Mouse (Mus musculus) MEL (cell line): ENCODE data around the gene Ntn1. TPM values are rescaled to one million over a fixed set of nuclear protein-coding genes. Genes with fewer than 3 reads are reported as not detected.

ENCODE experiments used
- DNase-seq: peaks from one replicate; pipeline ENCODE4 v3.0.0; 2011; ENCODE audit warnings: low read depth, low spot score
- H3K27ac ChIP-seq: 2 replicates; pipeline ENCODE4 v1.5.1; 2012; ENCODE audit warnings: low read depth, mild to moderate bottlenecking, control low read depth, low read length, moderate library complexity; ENCODE audit not compliant: control insufficient read depth
- H3K27me3 ChIP-seq, 2 experiments: fragments of 150-350 bp in 1 of 2; sonication (generic) in 1 of 2; 2 replicates each; pipeline ENCODE4 v1.6.1; 2012; ENCODE audit warnings: low read length in 2 of 2, mild to moderate bottlenecking in 2 of 2, improper control_type of control experiment in 1 of 2, moderate library complexity in 1 of 2; ENCODE audit not compliant: insufficient read depth in 2 of 2, control insufficient read depth in 1 of 2
- H3K36me3 ChIP-seq, 2 experiments: 2 replicates each; pipeline ENCODE4 v1.6.1; 2012 to 2014; ENCODE audit warnings: low read length in 2 of 2, improper control_type of control experiment in 1 of 2, inconsistent platforms in 1 of 2, mild to moderate bottlenecking in 1 of 2; ENCODE audit not compliant: insufficient read depth in 2 of 2, control insufficient read depth in 1 of 2
- H3K4me1 ChIP-seq, 2 experiments: fragments of 150-350 bp in 1 of 2; sonication (generic) in 1 of 2; 2 replicates each; pipeline ENCODE4 v1.6.1; 2012; ENCODE audit warnings: low read length in 2 of 2, improper control_type of control experiment in 1 of 2, mild to moderate bottlenecking in 1 of 2; ENCODE audit not compliant: insufficient read depth in 2 of 2, control insufficient read depth in 1 of 2
- H3K4me3 ChIP-seq, 2 experiments: fragments of 150-350 bp in 1 of 2; sonication (generic) in 1 of 2; 2 replicates each; pipeline ENCODE4 v1.5.1; 2012; ENCODE audit warnings: low read depth in 2 of 2, low read length in 2 of 2, mild to moderate bottlenecking in 2 of 2, moderate library complexity in 2 of 2, control low read depth in 1 of 2, improper control_type of control experiment in 1 of 2; ENCODE audit not compliant: control insufficient read depth in 1 of 2, insufficient read depth in 1 of 2
- H3K79me2 ChIP-seq: 2 replicates; pipeline ENCODE4 v1.6.1; 2012; ENCODE audit warnings: mild to moderate bottlenecking, low read length, moderate library complexity; ENCODE audit not compliant: control insufficient read depth, poor library complexity, insufficient read depth
- H3K9ac ChIP-seq: 2 replicates; pipeline ENCODE4 v1.6.1; 2012; ENCODE audit warnings: low read depth, mild to moderate bottlenecking, control low read depth, low read length, moderate library complexity; ENCODE audit not compliant: control insufficient read depth, poor library complexity, severe bottlenecking
- H3K9me3 ChIP-seq: fragments of 150-350 bp; sonication (generic); replicated peaks from 2 replicates; pipeline ENCODE4 v1.6.1; 2012; ENCODE audit warnings: mild to moderate bottlenecking, low read length, improper control_type of control experiment, moderate library complexity; ENCODE audit not compliant: insufficient read depth
- BHLHE40 ChIP-seq: IDR thresholded peaks from 2 replicates; pipeline ENCODE4 v1.6.1; 2012; ENCODE audit warnings: low read depth, mild to moderate bottlenecking, inconsistent platforms, low read length, improper control_type of control experiment, borderline replicate concordance
- E2F4 ChIP-seq: IDR thresholded peaks from 2 replicates; pipeline ENCODE4 v1.6.1; 2011; ENCODE audit warnings: low read depth, low read length, improper control_type of control experiment, borderline replicate concordance
- ELF1 ChIP-seq: IDR thresholded peaks from 2 replicates; pipeline ENCODE4 v1.6.1; 2014; ENCODE audit warnings: low read depth, mild to moderate bottlenecking, inconsistent platforms, low read length, improper control_type of control experiment, moderate library complexity
- GATA1 ChIP-seq: IDR thresholded peaks from 2 replicates; pipeline ENCODE4 v1.6.1; 2011; ENCODE audit warnings: low read depth, low read length, improper control_type of control experiment
- MAFK ChIP-seq: IDR thresholded peaks from 2 replicates; pipeline ENCODE4 v1.6.1; 2011; ENCODE audit warnings: low read depth, mild to moderate bottlenecking, low read length, improper control_type of control experiment, borderline replicate concordance
- MAZ ChIP-seq: IDR thresholded peaks from 2 replicates; pipeline ENCODE4 v1.6.1; 2012; ENCODE audit warnings: low read depth, mild to moderate bottlenecking, inconsistent platforms, low read length, improper control_type of control experiment
- MXI1 ChIP-seq: IDR thresholded peaks from 2 replicates; pipeline ENCODE4 v1.6.1; 2011; ENCODE audit warnings: mild to moderate bottlenecking, low read depth, low read length, improper control_type of control experiment
- NELFE ChIP-seq: IDR thresholded peaks from 2 replicates; pipeline ENCODE4 v1.6.1; 2011; ENCODE audit warnings: low read depth, low read length, improper control_type of control experiment
- RAD21 ChIP-seq: IDR thresholded peaks from 2 replicates; pipeline ENCODE4 v1.6.1; 2011; ENCODE audit warnings: mild to moderate bottlenecking, low read depth, low read length, improper control_type of control experiment
- TAL1 ChIP-seq: IDR thresholded peaks from 2 replicates; pipeline ENCODE4 v1.6.1; 2012; ENCODE audit warnings: mild to moderate bottlenecking, inconsistent platforms, low read length, moderate library complexity, mixed read lengths
- TBP ChIP-seq: IDR thresholded peaks from 2 replicates; pipeline ENCODE4 v1.8.0; 2011; ENCODE audit warnings: low read depth, low read length, improper control_type of control experiment
- USF1 ChIP-seq: IDR thresholded peaks from 2 replicates; pipeline ENCODE4 v1.6.1; 2014; ENCODE audit warnings: low read depth, mild to moderate bottlenecking, inconsistent platforms, low read length, improper control_type of control experiment, moderate library complexity
- USF2 ChIP-seq, 2 experiments: IDR thresholded peaks; 2 replicates each; pipeline ENCODE4 v1.6.1; 2011 to 2012; ENCODE audit warnings: improper control_type of control experiment in 2 of 2, low read length in 2 of 2, borderline replicate concordance in 1 of 2, inconsistent platforms in 1 of 2, low read depth in 1 of 2, mild to moderate bottlenecking in 1 of 2; ENCODE audit not compliant: insufficient read depth in 1 of 2
- polyA plus RNA-seq, 2 experiments: library from polyadenylated mRNA; stranded (reverse) in 1 of 2; unstranded in 1 of 2; fragments of >175 nt in 1 of 2; fragments of >200 nt in 1 of 2; gene quantifications; 2 replicates each; pipeline versions ENCODE4 v1.2.1 to v1.2.4; 2012; ENCODE audit warnings: low replicate concordance in 2 of 2, low read depth in 1 of 2; ENCODE audit not compliant: insufficient read length in 2 of 2, insufficient read depth in 1 of 2, missing spikeins in 1 of 2
- total RNA-seq: library from RNA; depleted of rRNA; stranded (reverse); fragments of 300-350 nt; gene quantifications from 2 replicates; pipeline ENCODE4 v1.2.3, GENCODE M21; 2012

Ntn1 gene
- total and polyA plus RNA-seq, 3 experiments = not detected

GRCm38 (mm10) chr11:68188695-68189201 is 211.9 kb downstream of the Ntn1 start:
- Histone ChIP-seq H3K4me1 (no peaks in the 10 kb centered on the region), H3K4me3 (no peak overlapping the region), H3K27ac (no peak overlapping the region), H3K9ac (no peak overlapping the region), H3K9me3 (no peaks in the 10 kb centered on the region), H3K79me2 (no peaks in the 10 kb centered on the region), H3K36me3 (no peaks in the 10 kb centered on the region), H3K27me3 (no peaks in the 10 kb centered on the region)
- DNase-seq = no peak
- no peak for TF ChIP-seq USF1
- no peak for TF ChIP-seq TAL1
- TF ChIP-seq ELF1 = no peak
- no peak for TF ChIP-seq NELFE

- H3K9me3 ChIP-seq = no peaks in the 10 kb centered on the region
- no peak for DNase-seq
- no peaks in the 10 kb centered on the region for H3K36me3 ChIP-seq
- no peak for TF ChIP-seq TBP
- no peak for TF ChIP-seq MAZ
- no peak for TF ChIP-seq MXI1
- TF ChIP-seq USF1 = no peak
- TF ChIP-seq, all 39 proteins: peak for 0
- Histone ChIP-seq H3K79me2 (no peaks in the 10 kb centered on the region), H3K4me1 (no peaks in the 10 kb centered on the region), H3K9ac (no peak overlapping the region), H3K4me3 (no peak overlapping the region), H3K27me3 (no peaks in the 10 kb centered on the region), H3K27ac (no peak overlapping the region)
Measured at GRCm38 (mm10) chr11:68187242-68187641, 213.4 kb downstream of the Ntn1 start.

- DNase-seq = no peak
- Histone ChIP-seq H3K9ac (no peak overlapping the region), H3K4me1 (no peaks in the 10 kb centered on the region), H3K27me3 (no peaks in the 10 kb centered on the region), H3K27ac (no peak overlapping the region), H3K79me2 (no peaks in the 10 kb centered on the region), H3K36me3 (no peaks in the 10 kb centered on the region), H3K4me3 (no peak overlapping the region), H3K9me3 (no peaks in the 10 kb centered on the region)
- TF ChIP-seq E2F4 (no peak), USF2 (IDR thresholded peaks at IDR 0.05; ENCODE audit: borderline replicate concordance in 1 of 2, insufficient read depth in 1 of 2, low read depth in 1 of 2, low read length in 2 of 2) (no peak), BHLHE40 (no peak), MAFK (no peak), GATA1 (no peak), RAD21 (no peak)
Measured at GRCm38 (mm10) chr11:68185647-68186046, 215.0 kb downstream of the Ntn1 start.
